Mouse (Mus musculus): ENCODE measurements at regions not wholly inside any gene's neighbourhood (a gene's known extent, or its start where the extent isn't known, plus 50 kb on each side); places are given as distances from the start of the nearest gene placed in this dataset.
"Not testable (repeated sequence)": the region's sequence is repeated elsewhere in the genome, so short reads cannot be mapped to it uniquely, and the experiment has no call there.

DNA sequence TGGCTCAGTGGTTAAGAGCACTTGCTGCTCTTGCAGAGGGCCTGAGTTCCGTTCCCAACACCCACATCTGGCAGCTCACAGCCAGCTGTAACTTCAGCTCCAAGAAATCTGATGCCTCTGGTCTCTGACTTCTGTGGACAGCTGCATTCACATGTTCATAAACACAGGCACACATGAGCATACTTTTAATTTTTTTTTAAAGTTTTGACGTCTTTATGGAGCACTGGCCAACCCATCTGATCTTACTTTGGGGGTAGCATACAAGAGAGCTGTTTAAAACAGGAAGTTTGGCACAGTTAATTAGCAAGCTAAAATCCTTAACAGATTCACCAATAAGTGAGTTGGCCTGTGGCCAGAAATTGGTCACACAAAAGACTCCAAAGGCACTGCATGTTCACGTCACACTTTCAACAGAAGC is 81.2 kb upstream of the Atl2 start:
- no peak for ATAC-seq (replicated peaks in 1 of 2; ENCODE audit: insufficient read depth in 1 of 2, low FRiP score in 2 of 2, low TSS enrichment in 1 of 2, low read depth in 1 of 2, poor library complexity in 2 of 2, severe bottlenecking in 2 of 2)

DNA sequence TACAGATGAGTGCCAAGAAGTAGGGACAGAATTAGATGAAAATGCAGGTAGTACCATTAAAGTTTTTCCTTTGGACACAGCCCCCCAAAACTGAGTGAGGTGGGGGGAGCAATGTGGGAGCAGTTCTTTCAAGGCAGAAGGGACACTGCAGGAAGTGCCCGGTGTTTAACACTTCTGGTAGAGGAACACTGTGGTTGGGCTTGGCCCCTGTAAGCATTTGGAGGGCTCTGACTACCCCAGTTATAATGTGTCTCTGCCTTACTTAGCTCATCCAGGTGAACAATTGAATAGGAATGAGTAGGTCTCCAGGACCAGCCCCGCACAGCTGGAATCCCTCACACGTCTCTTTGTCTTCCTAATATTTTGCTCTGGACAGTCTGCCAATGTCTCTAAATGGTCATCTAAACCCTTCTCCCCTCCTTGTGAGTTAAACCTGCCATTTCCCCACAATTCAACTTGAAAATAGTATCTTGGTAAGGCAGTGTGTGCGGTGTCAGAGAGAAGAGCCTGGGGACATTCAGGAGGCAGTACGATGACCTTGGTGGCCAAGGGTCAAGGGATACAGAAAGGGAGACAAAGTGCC is 80.7 kb upstream of the Atl2 start:
- no peak for ATAC-seq (replicated peaks in 1 of 2; ENCODE audit: insufficient read depth in 1 of 2, low FRiP score in 2 of 2, low TSS enrichment in 1 of 2, low read depth in 1 of 2, poor library complexity in 2 of 2, severe bottlenecking in 2 of 2)

DNA sequence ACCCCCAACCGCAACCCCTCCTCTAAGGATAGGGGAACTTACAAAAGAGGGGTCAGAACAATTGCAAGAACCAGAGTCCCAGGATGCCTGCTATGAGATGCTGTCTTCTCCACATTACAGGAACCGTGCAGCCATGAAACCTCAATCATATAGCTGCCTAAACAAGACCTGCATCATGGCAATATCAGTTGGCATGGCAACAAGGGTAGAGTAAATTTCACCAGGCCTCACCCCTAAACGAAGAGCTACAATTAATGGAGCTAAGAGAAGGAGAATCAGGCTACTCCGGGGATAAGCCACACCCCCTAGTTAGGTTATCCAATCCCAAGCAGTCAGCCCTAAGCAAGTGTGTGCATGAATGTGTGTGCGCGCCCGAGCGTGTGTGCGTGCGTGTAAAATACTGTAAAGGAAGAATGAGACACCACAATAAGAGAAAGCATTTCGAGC is 80.1 kb upstream of the Atl2 start:
- ATAC-seq (replicated peaks in 1 of 2; ENCODE audit: insufficient read depth in 1 of 2, low FRiP score in 2 of 2, low TSS enrichment in 1 of 2, low read depth in 1 of 2, poor library complexity in 2 of 2, severe bottlenecking in 2 of 2) = peak; percentile 56 to 71

DNA sequence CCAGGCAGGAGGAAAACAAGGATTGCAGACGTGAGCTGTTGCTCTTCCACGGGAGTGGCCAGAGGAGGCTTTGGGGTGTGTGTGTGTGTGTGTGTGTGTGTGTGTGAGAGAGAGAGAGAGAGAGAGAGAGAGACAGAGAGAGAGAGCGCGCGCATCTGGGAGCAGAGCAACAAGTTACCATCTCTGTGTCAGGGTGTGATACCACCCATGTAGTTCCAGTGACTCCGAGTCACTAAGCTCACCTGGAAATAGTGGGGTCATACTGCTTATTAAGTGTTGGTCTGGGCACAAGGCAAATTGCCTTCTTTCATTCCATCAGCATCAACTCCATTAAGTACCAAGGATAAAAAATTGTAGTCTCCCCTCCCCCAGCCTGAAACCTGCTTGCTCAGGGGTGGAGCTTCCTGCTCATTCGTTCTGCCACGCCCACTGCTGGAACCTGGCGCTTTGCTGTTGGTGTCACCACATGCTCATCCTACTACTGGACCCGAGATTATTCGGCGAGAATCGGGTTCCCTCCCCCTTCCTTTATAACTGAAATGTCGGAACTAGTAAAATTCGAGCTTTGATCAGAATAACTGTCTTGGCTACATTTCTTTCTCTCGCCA is 79.3 kb upstream of the Atl2 start:
- ATAC-seq (replicated peaks in 1 of 2; ENCODE audit: insufficient read depth in 1 of 2, low FRiP score in 2 of 2, low TSS enrichment in 1 of 2, low read depth in 1 of 2, poor library complexity in 2 of 2, severe bottlenecking in 2 of 2) = not testable (repeated sequence)

DNA sequence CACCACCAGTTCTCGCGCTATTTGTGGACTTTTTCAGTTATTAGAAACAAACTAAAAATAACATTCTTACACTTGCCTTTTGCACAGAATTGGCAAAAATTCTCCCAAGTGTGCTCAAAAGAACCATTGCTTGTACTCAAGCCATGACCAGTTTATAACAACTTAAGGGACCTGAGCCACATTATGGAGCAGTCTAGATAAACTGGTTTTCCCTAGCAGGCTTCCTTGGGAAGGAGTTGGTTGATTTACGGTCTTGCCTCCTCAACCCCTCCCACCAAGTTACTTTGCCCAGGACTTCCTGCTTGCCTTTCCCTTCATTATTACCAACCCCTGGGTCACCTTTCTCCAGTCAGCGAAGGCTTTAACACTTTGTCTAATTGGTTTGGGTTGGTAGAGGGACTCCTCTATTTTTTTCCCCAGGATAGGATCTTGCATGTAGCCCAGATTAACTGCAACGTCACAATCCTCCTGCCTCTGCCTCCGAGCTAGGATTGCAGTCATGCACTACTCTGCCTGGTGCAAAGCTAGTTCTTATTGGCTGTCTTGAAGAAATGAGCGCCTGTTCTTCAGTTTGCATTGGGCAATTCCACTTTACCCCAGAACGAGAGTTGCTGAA is 75.9 kb upstream of the Atl2 start:
- ATAC-seq (replicated peaks in 1 of 2; ENCODE audit: insufficient read depth in 1 of 2, low FRiP score in 2 of 2, low TSS enrichment in 1 of 2, low read depth in 1 of 2, poor library complexity in 2 of 2, severe bottlenecking in 2 of 2) = no peak

DNA sequence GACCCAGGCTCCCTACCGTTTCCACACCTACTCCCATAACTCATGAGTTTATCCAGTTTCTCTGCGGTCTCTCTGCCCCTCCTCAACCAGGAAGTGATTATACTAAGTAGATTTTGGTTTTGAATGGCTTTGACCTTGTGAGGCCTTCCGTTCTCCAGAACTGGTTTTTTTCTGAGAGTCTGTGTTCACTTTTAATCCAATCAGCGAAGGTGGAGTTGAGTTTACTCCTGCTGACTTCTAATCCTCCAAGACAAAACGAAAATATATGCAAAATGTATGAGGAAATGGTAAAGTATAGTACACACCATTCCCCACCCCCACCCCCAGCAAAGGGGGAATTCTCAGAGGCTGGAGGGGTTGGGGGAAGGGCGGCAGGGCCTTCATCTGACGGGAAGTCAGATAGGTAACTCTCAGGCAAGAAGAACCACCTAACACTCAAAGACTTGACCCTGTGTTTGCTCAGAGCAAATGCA is 73.6 kb upstream of the Atl2 start:
- no peak for ATAC-seq (replicated peaks in 1 of 2; ENCODE audit: insufficient read depth in 1 of 2, low FRiP score in 2 of 2, low TSS enrichment in 1 of 2, low read depth in 1 of 2, poor library complexity in 2 of 2, severe bottlenecking in 2 of 2)

DNA sequence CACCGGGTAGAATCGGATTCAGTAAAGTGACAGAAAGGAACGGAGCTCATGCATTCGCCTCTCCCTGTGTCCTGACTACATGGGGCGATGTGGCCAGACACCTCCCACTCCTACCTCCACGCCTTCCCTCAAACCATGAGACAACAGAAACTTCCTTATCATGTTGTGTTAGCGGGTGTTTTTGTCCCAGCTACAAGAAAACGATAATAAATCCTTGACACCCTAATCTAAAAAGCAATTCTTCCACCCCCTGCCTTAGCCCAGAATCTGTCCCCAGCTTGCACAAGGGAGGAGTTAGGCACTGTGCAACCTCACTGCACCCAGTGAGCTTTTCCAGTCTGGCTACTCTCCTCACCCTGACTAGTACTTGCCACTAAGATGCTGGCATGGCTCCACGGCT is 72.9 kb upstream of the Atl2 start:
- peak in 1 of 2 experiments; percentile 8; a peak in 1 of 4 replicates for ATAC-seq (replicated peaks in 1 of 2; ENCODE audit: insufficient read depth in 1 of 2, low FRiP score in 2 of 2, low TSS enrichment in 1 of 2, low read depth in 1 of 2, poor library complexity in 2 of 2, severe bottlenecking in 2 of 2)

DNA sequence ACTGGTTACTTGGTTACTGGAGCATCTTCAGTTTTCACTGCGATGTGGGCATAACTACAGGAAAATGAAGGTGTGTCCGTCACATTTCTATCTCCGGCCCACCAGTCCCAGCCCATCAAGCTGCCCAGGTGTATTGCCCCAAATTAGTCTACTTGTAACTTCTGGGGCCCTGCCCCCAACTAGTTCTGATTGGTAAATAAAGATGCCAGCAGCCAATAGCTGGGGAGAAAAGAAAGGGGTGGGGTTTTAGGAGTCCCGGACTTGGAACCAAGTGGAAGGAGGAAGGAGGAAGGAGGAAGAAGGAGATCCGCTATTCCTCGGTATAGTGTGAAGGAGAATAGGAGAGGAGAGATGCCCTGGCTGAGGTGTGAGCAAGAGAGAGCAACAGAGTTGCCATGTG is 71.1 kb upstream of the Atl2 start:
- ATAC-seq (replicated peaks in 1 of 2; ENCODE audit: insufficient read depth in 1 of 2, low FRiP score in 2 of 2, low TSS enrichment in 1 of 2, low read depth in 1 of 2, poor library complexity in 2 of 2, severe bottlenecking in 2 of 2) = no peak

DNA sequence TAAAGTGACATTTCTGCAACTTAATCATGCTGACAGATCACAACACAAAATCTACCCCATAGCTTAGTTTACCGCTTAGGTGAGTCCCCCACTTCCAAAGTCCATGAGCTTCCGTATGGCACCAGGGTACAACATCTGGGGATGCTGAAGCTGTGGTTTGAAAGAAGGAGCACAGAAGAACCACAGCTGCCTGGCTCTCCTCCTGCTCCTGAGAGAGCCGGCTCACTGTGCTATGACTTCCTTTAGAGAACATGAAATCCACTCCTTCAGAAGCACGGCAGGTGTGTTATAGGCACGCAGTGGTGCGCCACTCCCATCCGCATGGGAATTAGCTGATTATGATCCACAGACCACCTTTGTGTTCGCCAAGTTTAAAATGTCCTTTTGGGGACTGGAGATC is 69.7 kb upstream of the Atl2 start:
- ATAC-seq (replicated peaks in 1 of 2; ENCODE audit: insufficient read depth in 1 of 2, low FRiP score in 2 of 2, low TSS enrichment in 1 of 2, low read depth in 1 of 2, poor library complexity in 2 of 2, severe bottlenecking in 2 of 2) = no peak

DNA sequence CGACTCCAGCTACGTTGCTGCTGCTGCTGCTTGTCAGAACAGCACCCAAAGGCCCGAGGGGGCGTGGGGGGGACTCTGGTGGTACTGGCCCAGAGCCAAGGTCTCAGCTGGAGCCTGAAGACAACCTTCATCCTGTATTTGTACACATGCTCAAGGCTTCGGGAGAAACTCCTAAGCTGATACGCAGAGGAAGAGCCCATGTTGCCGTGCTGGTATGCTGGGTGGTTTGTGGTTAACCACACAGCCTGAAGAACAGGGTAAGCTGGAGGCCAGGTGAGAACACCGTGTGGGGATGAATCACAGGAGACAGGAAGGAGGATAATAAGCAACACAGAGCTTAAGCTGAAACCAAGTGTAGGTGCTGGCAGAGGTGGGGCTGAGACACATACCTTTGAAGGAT is 68.9 kb upstream of the Atl2 start:
- peak; percentile 29 to 68; a peak in 3 of 4 replicates for ATAC-seq (replicated peaks in 1 of 2; ENCODE audit: insufficient read depth in 1 of 2, low FRiP score in 2 of 2, low TSS enrichment in 1 of 2, low read depth in 1 of 2, poor library complexity in 2 of 2, severe bottlenecking in 2 of 2)

DNA sequence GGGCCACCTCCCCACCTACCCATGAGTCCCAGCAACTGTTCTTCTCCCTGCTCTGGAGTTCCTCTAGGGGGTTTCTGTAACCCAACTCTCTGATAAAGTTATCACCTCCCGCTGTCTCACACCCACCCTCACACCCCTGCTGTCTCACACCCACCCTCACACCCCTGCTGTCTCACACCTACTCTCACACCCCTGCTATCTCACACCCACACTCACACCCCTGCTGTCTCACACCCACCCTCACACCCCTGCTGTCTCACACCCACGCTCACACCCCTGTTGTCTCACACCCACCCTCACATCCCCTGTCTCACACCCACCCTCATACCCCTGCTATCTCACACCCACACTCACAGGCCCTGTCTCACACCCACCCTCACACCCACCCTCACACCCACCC is 67.4 kb upstream of the Atl2 start:
- no peak for ATAC-seq (replicated peaks in 1 of 2; ENCODE audit: insufficient read depth in 1 of 2, low FRiP score in 2 of 2, low TSS enrichment in 1 of 2, low read depth in 1 of 2, poor library complexity in 2 of 2, severe bottlenecking in 2 of 2)

DNA sequence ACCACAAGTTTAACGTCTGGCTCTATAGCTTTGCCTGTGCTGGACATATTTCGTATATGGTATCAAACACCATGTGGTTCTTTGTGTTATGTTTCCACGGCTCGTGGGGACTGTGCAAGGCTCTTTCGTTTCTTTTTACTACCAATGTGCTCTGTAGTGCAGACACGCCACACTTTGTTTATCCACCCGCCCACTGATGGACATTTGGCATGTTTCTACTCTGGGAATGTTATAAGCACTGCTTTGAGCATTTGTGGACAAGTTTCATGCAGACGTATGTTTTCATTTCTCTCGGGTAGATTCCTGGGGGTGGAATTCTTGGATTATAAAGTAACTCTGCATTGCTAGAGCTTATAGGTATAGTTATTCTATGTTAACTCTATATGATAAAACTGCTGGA is 65.5 kb upstream of the Atl2 start:
- no peak for ATAC-seq (replicated peaks in 1 of 2; ENCODE audit: insufficient read depth in 1 of 2, low FRiP score in 2 of 2, low TSS enrichment in 1 of 2, low read depth in 1 of 2, poor library complexity in 2 of 2, severe bottlenecking in 2 of 2)

DNA sequence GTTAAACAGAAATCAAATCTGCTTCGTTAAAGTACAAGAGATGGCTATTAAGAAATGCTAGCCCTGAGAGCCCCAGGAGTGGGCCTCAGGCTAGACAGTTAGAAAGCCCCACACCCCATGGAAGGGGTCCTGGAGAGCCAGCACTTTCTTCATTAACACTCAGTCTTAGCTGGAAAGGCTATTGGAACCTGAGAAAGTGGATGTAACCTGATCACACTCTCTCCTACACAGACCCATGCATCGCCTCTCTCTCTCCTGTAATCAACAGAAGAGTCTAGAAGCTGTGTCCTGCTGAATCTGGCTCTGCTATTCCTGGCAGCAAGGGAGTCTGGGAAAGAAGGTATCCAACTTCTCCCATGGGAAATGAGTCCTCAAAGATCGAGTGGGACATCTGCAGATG is 64.8 kb upstream of the Atl2 start:
- no peak for ATAC-seq (replicated peaks in 1 of 2; ENCODE audit: insufficient read depth in 1 of 2, low FRiP score in 2 of 2, low TSS enrichment in 1 of 2, low read depth in 1 of 2, poor library complexity in 2 of 2, severe bottlenecking in 2 of 2)

DNA sequence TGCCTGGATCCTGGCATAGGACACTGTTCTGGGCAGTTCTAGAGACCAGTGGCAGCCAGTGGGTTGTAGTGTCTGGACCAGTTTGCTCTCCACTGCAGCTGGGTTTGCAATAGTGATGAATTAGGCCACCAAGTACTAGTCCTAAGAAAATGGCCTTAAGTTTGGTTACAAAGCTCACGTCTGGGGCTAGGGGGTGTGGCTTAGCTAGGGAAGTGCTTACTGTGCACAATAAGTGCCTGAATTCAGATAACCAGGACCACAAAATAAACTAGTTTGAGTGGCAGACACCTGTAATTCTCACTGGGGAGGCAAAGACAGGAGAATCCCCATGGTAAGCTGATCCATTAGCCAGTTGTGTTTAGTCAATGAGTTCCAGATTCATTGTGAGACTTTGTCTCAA is 59.3 kb upstream of the Atl2 start:
- ATAC-seq (replicated peaks in 1 of 2; ENCODE audit: insufficient read depth in 1 of 2, low FRiP score in 2 of 2, low TSS enrichment in 1 of 2, low read depth in 1 of 2, poor library complexity in 2 of 2, severe bottlenecking in 2 of 2) = peak; percentile 46 to 47

DNA sequence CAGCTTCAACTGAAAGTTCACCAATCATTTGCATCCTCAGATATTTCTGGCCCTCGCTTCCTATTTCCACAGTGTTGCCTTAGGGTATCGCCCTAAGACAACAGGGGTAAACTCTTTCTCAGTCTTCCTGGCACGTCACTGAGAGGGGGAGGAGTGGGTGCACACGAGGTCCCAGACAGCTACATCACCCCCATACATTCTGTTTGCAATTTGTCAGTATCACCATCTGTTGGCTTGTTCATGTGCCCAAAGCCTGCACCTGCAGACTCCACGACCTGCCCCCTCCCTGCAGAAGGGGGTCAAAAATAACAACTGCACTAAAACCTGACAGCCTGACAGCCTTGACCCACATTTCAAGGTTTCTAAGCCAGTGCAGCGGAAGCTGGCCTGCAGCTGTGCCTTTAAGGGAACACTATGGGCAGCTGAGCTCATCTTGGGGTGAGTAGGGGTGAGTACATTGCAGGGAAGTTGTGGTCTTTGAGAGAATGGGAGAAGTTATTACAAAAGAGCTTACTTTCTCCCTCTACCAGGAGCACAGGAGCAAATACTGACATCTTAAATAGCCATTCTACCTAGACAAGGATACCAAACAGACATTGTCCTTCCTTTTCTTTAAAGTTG is 58.8 kb upstream of the Atl2 start:
- peak; percentile 91 to 94 for ATAC-seq (replicated peaks in 1 of 2; ENCODE audit: insufficient read depth in 1 of 2, low FRiP score in 2 of 2, low TSS enrichment in 1 of 2, low read depth in 1 of 2, poor library complexity in 2 of 2, severe bottlenecking in 2 of 2)

DNA sequence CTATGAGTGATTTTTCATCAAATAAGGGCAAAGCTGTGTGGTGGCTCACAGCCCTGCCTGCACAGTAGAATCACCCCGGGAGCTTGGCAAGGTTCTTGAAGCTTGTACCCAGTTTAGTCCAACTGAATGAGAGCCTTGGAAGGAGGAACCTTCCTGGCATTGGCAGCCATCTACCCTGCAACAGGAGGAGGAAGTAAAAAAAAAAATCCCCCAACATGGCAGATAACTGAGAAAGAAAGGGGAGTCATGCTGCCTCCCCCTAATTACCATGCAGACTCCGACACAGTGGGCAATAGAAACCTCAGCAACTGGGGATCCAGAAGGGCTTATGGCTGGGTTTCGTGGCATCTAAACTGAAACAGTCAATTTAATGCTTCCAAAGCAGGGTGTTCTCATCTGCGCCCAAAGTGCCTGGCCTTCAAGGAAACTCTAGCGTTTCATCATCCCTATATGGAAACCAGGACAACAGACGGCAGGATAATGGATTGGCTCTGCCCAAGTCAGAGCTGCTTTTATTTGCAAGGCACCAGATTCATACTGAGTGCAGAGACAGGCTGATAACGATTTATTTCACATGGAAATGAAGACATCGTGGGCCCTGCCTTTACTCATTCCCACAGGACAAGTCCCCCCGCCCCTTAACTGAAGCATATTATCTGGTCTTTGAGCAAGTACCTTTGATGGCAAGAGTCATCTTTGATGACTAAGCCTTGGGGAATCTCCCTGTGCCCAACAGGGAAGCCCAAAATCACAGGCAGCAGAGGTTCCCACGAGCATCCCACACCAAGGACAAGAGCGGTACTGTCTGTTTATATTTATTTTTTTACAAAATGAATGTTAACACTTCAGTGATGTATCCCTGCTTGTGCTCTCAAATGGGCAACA is 52.9 kb upstream of the Atl2 start:
- no peak for ATAC-seq (replicated peaks in 1 of 2; ENCODE audit: insufficient read depth in 1 of 2, low FRiP score in 2 of 2, low TSS enrichment in 1 of 2, low read depth in 1 of 2, poor library complexity in 2 of 2, severe bottlenecking in 2 of 2)
